Mouse (Mus musculus) induced T-regulatory cell, adult 2 months (primary cell): Measurements from ENCODE around the gene BC034090.

Experiments
- DNase-seq: peaks from one replicate; pipeline ENCODE4 v3.0.0-alpha.2; 2012; ENCODE audit warnings: low read depth

BC034090 gene

GRCm38 (mm10) chr1:155244771-155245211 lies 547 bp upstream of the BC034090 start:
- no peak for DNase-seq

- no peak for DNase-seq
Measured at GRCm38 (mm10) chr1:155242488-155242745, 1.8 kb downstream of the BC034090 start.

GRCm38 (mm10) chr1:155241701-155242487 lies 2.4 kb downstream of the BC034090 start:
- no peak for DNase-seq

GRCm38 (mm10) chr1:155239962-155240717 lies 4.1 kb downstream of the BC034090 start:
- no peak for DNase-seq

GRCm38 (mm10) chr1:155239169-155239568 lies 5.1 kb downstream of the BC034090 start:
- no peak for DNase-seq

GRCm38 (mm10) chr1:155238126-155238525 lies 6.1 kb downstream of the BC034090 start:
- no peak for DNase-seq

- DNase-seq, result no peak
Measured at GRCm38 (mm10) chr1:155237390-155237789, 6.9 kb downstream of the BC034090 start.

GRCm38 (mm10) chr1:155236306-155237024 lies 7.8 kb downstream of the BC034090 start:
- DNase-seq, result no peak

GRCm38 (mm10) chr1:155235641-155236040 lies 8.6 kb downstream of the BC034090 start:
- no peak for DNase-seq

- DNase-seq, result no peak
Measured at GRCm38 (mm10) chr1:155233931-155234607, 10.2 kb downstream of the BC034090 start.

GRCm38 (mm10) chr1:155233378-155233777 lies 10.9 kb downstream of the BC034090 start:
- no peak for DNase-seq

GRCm38 (mm10) chr1:155232786-155233185 lies 11.5 kb downstream of the BC034090 start:
- no peak for DNase-seq

GRCm38 (mm10) chr1:155232385-155232784 lies 11.9 kb downstream of the BC034090 start:
- no peak for DNase-seq

- no peak for DNase-seq
Measured at GRCm38 (mm10) chr1:155229464-155230411, 14.5 kb downstream of the BC034090 start.

GRCm38 (mm10) chr1:155223849-155224554 lies 20.2 kb downstream of the BC034090 start:
- peak; percentile 91 for DNase-seq

- peak; percentile 67 for DNase-seq
Measured at GRCm38 (mm10) chr1:155223036-155223435, 21.2 kb downstream of the BC034090 start.

- DNase-seq, result no peak
Measured at GRCm38 (mm10) chr1:155222101-155222669, 22.1 kb downstream of the BC034090 start.

GRCm38 (mm10) chr1:155218924-155219323 lies 25.3 kb downstream of the BC034090 start:
- no peak for DNase-seq

- peak; percentile 86 for DNase-seq
Measured at GRCm38 (mm10) chr1:155217865-155218541, 26.2 kb downstream of the BC034090 start.
